Mouse (Mus musculus): ENCODE measurements around the gene Prkar1b. TPM values are rescaled to one million over a fixed set of nuclear protein-coding genes. Genes with fewer than 3 reads are reported as not detected.

Gene Prkar1b
- polyA plus RNA-seq, 1 experiment, result 1.3 TPM

DNA sequence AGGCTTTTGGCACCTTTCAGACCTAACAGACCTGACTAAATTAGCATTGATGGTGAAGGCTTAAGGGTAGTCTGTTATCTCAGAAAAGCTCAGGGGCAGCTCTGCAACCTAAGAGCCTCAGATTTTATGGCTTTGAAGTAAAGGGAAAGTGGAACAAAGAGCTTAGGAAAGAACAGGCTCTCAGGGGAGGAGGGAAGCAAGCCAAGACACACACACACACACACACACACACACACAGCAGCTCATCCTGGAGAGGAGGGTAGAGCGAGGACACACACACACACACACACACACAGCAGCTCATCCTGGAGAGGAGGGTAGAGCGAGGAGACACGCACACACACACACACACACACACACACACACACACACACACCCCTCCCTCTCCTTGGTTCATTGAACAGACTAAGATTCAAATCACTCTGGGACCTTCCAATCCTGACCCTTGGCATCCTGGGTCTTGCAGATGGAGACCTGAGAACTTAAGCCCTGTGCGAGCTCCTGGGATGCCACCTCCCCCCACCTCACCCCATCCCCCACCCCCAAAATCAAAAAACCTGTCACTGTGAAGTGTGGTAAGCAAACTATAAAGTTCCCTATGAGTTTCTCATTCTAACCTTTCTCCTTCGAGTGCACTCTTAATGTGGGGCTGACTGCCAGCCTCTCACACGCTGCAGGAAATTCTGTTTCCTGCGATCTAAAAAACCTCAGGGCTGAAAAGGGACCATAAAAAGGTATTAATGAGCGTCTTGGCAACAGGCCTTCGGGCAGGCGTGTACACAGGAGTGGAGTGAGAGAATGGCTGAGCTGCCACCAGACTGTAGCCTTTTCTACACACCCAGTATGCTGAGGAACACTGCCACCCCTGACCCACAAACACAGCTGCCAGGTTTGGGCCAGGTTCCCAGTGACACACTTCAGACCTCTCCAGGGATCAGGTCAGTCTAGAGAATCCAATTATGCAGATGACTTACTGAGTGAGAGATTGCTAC lies 25.1 kb upstream of the Prkar1b start:
- peaks cover 14% of the 10 kb centered on the region for H3K36me3 ChIP-seq (ENCODE audit: control insufficient read depth, insufficient read depth)
- no peak overlapping the region for H3K4me3 ChIP-seq
- no peaks in the 10 kb centered on the region for H3K79me2 ChIP-seq (ENCODE audit: control insufficient read depth, insufficient read depth)
- H3K4me2 ChIP-seq (ENCODE audit: low read depth), result no peak overlapping the region
- H3ac ChIP-seq (ENCODE audit: control insufficient read depth, insufficient read length), result no peak overlapping the region
- H3K27me3 ChIP-seq (ENCODE audit: control insufficient read depth, insufficient read depth, insufficient read length), result no peaks in the 10 kb centered on the region
- TF ChIP-seq REST (IDR thresholded peaks at IDR 0.05; ENCODE audit: insufficient read depth, insufficient read length), result no peak
- TF ChIP-seq USF1 (IDR thresholded peaks at IDR 0.05; ENCODE audit: low read depth), result no peak
- TF ChIP-seq MYOD1 (IDR thresholded peaks at IDR 0.05; ENCODE audit: control insufficient read depth in 1 of 3, insufficient read length in 2 of 3, low read depth in 2 of 3), result no peak
- TF ChIP-seq CEBPB (IDR thresholded peaks at IDR 0.05; ENCODE audit: insufficient read depth, poor library complexity, severe bottlenecking), result no peak
- no peak for TF ChIP-seq POLR2AphosphoS2 (IDR thresholded peaks at IDR 0.05; ENCODE audit: insufficient read length, low read depth)
- no peak for TF ChIP-seq MYOG (IDR thresholded peaks at IDR 0.05; ENCODE audit: control insufficient read depth in 1 of 3, insufficient read depth in 1 of 3, insufficient read length in 2 of 3, low read depth in 2 of 3)
- TF ChIP-seq MAX (IDR thresholded peaks at IDR 0.05; ENCODE audit: low read depth), result no peak
- TF ChIP-seq TCF12 (IDR thresholded peaks at IDR 0.05; ENCODE audit: insufficient read depth, poor library complexity, severe bottlenecking), result no peak
- TF ChIP-seq SRF (IDR thresholded peaks at IDR 0.05; ENCODE audit: control insufficient read depth, insufficient read length, low read depth), result no peak
- TF ChIP-seq TCF3 (IDR thresholded peaks at IDR 0.05; ENCODE audit: insufficient read length, low read depth), result no peak
- no peak for TF ChIP-seq E2F4 (IDR thresholded peaks at IDR 0.05; ENCODE audit: insufficient read depth)
- TF ChIP-seq POLR2A (IDR thresholded peaks at IDR 0.05; ENCODE audit: insufficient read length, low read depth), result no peak

DNA sequence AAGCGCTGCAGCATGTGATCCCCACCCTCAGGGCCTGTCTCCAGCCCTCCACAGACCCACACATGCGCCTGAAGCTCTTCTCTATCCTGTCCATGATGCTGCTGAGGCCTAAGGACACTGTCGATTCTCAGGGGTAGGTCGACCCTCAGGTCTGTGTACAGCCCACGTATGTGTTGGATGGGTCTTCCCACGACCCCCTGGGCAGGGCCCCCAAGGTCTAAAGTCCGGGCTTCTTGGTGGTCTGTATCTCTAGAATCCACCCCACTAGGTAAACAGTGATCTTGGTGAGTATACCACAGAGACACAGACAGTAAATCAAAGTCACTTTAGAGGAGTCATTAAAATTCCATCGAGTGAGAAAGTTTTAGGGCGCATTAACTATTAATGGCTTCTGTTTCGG lies 24.3 kb upstream of the Prkar1b start:
- peaks cover 14% of the 10 kb centered on the region for H3K36me3 ChIP-seq (ENCODE audit: control insufficient read depth, insufficient read depth)
- H3K27me3 ChIP-seq (ENCODE audit: control insufficient read depth, insufficient read depth, insufficient read length), result no peaks in the 10 kb centered on the region
- H3K4me2 ChIP-seq (ENCODE audit: low read depth), result no peak overlapping the region
- no peak overlapping the region for H3K4me3 ChIP-seq
- H3ac ChIP-seq (ENCODE audit: control insufficient read depth, insufficient read length), result no peak overlapping the region
- no peaks in the 10 kb centered on the region for H3K79me2 ChIP-seq (ENCODE audit: control insufficient read depth, insufficient read depth)
- no peak for TF ChIP-seq MAX (IDR thresholded peaks at IDR 0.05; ENCODE audit: low read depth)
- no peak for TF ChIP-seq MYOG (IDR thresholded peaks at IDR 0.05; ENCODE audit: control insufficient read depth in 1 of 3, insufficient read depth in 1 of 3, insufficient read length in 2 of 3, low read depth in 2 of 3)
- no peak for TF ChIP-seq MYOD1 (IDR thresholded peaks at IDR 0.05; ENCODE audit: control insufficient read depth in 1 of 3, insufficient read length in 2 of 3, low read depth in 2 of 3)
- TF ChIP-seq CEBPB (IDR thresholded peaks at IDR 0.05; ENCODE audit: insufficient read depth, poor library complexity, severe bottlenecking), result no peak
- TF ChIP-seq REST (IDR thresholded peaks at IDR 0.05; ENCODE audit: insufficient read depth, insufficient read length), result no peak

DNA sequence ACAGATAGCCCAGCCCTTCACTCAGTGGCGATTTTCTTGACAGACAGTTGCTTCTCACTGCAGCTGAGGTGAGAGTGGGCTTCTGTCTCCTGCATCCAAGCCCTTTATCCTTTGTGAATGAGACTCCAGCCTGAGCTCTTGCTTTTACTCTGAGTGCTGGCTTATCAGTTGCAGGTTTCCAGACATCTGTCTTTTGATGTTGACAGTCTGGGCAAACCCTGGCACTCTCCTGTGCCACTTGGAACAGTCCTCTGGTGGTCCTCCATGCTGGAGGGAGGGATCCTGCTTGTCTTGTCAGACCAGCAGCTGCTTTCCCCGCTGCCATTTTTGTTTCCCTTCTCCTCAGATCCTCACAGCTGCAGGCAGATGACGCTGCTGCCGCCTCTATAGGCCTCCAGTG lies 22.1 kb upstream of the Prkar1b start:
- no peaks in the 10 kb centered on the region for H3K27me3 ChIP-seq (ENCODE audit: control insufficient read depth, insufficient read depth, insufficient read length)
- no peak overlapping the region for H3ac ChIP-seq (ENCODE audit: control insufficient read depth, insufficient read length)
- no peak overlapping the region for H3K4me3 ChIP-seq
- H3K79me2 ChIP-seq (ENCODE audit: control insufficient read depth, insufficient read depth), result no peaks in the 10 kb centered on the region
- no peak for TF ChIP-seq USF1 (IDR thresholded peaks at IDR 0.05; ENCODE audit: low read depth)
- TF ChIP-seq SRF (IDR thresholded peaks at IDR 0.05; ENCODE audit: control insufficient read depth, insufficient read length, low read depth), result no peak
- TF ChIP-seq REST (IDR thresholded peaks at IDR 0.05; ENCODE audit: insufficient read depth, insufficient read length), result no peak
- TF ChIP-seq MYOD1 (IDR thresholded peaks at IDR 0.05; ENCODE audit: control insufficient read depth in 1 of 3, insufficient read length in 2 of 3, low read depth in 2 of 3), result no peak
- no peak for TF ChIP-seq POLR2A (IDR thresholded peaks at IDR 0.05; ENCODE audit: insufficient read length, low read depth)
- TF ChIP-seq E2F4 (IDR thresholded peaks at IDR 0.05; ENCODE audit: insufficient read depth), result no peak
- no peak for TF ChIP-seq TCF3 (IDR thresholded peaks at IDR 0.05; ENCODE audit: insufficient read length, low read depth)
- TF ChIP-seq MAX (IDR thresholded peaks at IDR 0.05; ENCODE audit: low read depth), result no peak
- TF ChIP-seq CEBPB (IDR thresholded peaks at IDR 0.05; ENCODE audit: insufficient read depth, poor library complexity, severe bottlenecking), result no peak
- TF ChIP-seq POLR2AphosphoS2 (IDR thresholded peaks at IDR 0.05; ENCODE audit: insufficient read length, low read depth), result no peak
- no peak for TF ChIP-seq TCF12 (IDR thresholded peaks at IDR 0.05; ENCODE audit: insufficient read depth, poor library complexity, severe bottlenecking)
- TF ChIP-seq MYOG (IDR thresholded peaks at IDR 0.05; ENCODE audit: control insufficient read depth in 1 of 3, insufficient read depth in 1 of 3, insufficient read length in 2 of 3, low read depth in 2 of 3), result no peak
- H3K36me3 ChIP-seq (ENCODE audit: control insufficient read depth, insufficient read depth), result peaks cover 14% of the 10 kb centered on the region
- no peak overlapping the region for H3K4me2 ChIP-seq (ENCODE audit: low read depth)

DNA sequence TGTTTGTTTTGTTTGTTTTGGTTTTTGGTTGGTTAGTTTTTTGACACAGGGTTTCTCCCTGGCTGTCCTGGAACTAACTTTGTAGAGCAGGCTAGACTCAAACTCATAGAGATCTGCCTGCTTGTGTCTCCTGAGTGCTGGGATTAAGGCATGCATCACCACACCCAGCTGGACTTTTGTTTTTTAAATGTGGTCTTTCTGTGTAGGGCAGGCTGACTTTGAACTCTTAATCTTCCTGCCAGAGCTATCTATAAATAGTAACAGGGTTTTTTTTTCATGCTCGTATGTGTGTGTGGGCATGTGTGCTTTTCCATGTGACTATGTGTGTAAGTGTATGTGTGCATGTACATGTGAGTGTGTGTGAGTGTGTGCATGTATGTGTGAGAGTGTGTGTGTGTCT lies 17.7 kb upstream of the Prkar1b start:
- H3K36me3 ChIP-seq (ENCODE audit: control insufficient read depth, insufficient read depth), result peaks cover 14% of the 10 kb centered on the region
- TF ChIP-seq TCF12 (IDR thresholded peaks at IDR 0.05; ENCODE audit: insufficient read depth, poor library complexity, severe bottlenecking) (no peak), TCF3 (IDR thresholded peaks at IDR 0.05; ENCODE audit: insufficient read length, low read depth) (no peak), MYOG (IDR thresholded peaks at IDR 0.05; ENCODE audit: control insufficient read depth in 1 of 3, insufficient read depth in 1 of 3, insufficient read length in 2 of 3, low read depth in 2 of 3) (no peak), MAX (IDR thresholded peaks at IDR 0.05; ENCODE audit: low read depth) (no peak), MYOD1 (IDR thresholded peaks at IDR 0.05; ENCODE audit: control insufficient read depth in 1 of 3, insufficient read length in 2 of 3, low read depth in 2 of 3) (no peak), REST (IDR thresholded peaks at IDR 0.05; ENCODE audit: insufficient read depth, insufficient read length) (no peak), POLR2A (IDR thresholded peaks at IDR 0.05; ENCODE audit: insufficient read length, low read depth) (no peak), POLR2AphosphoS2 (IDR thresholded peaks at IDR 0.05; ENCODE audit: insufficient read length, low read depth) (no peak), E2F4 (IDR thresholded peaks at IDR 0.05; ENCODE audit: insufficient read depth) (no peak), CEBPB (IDR thresholded peaks at IDR 0.05; ENCODE audit: insufficient read depth, poor library complexity, severe bottlenecking) (no peak), USF1 (IDR thresholded peaks at IDR 0.05; ENCODE audit: low read depth) (no peak)

More for the DNA sequence above, 17.7 kb upstream of the Prkar1b start:
- Histone ChIP-seq H3K4me3 (no peak overlapping the region), H3K27me3 (ENCODE audit: control insufficient read depth, insufficient read depth, insufficient read length) (no peaks in the 10 kb centered on the region), H3ac (ENCODE audit: control insufficient read depth, insufficient read length) (no peak overlapping the region), H3K79me2 (ENCODE audit: control insufficient read depth, insufficient read depth) (no peaks in the 10 kb centered on the region), H3K4me2 (ENCODE audit: low read depth) (no peak overlapping the region)
